Mouse (Mus musculus) neural tube, embryonic 11.5 days (tissue): Measurements from ENCODE around the gene Zdhhc25. TPM values are rescaled to one million over a fixed set of nuclear protein-coding genes. Genes with fewer than 3 reads are reported as not detected.
A peak's percentile ranks its signal among the peaks of the same experiment; 100 is the strongest.

ENCODE experiments used
- ATAC-seq: fragments of 200-750 bp; cut with Nextera tagmentation; 2 replicates; pipeline ENCODE4 v1.8.0; 2017; ENCODE audit warnings: moderate number of reproducible peaks, mild to moderate bottlenecking, moderate TSS enrichment, moderate library complexity; ENCODE audit not compliant: insufficient read depth, low FRiP score, low TSS enrichment
- DNase-seq: peaks from one replicate; pipeline ENCODE4 v3.0.0-alpha.2; 2015; ENCODE audit warnings: low spot score
- H3K27ac ChIP-seq: fragments of 300-500 bp; sonication (generic); 2 replicates; pipeline ENCODE4 v1.5.1; 2014; ENCODE audit warnings: low read depth, mild to moderate bottlenecking, low read length
- H3K27me3 ChIP-seq: fragments of 300-500 bp; sonication (generic); 2 replicates; pipeline ENCODE4 v1.6.1; 2014; ENCODE audit warnings: mild to moderate bottlenecking, low read length, mixed read lengths; ENCODE audit not compliant: control insufficient read depth, insufficient read depth
- H3K36me3 ChIP-seq: fragments of 300-500 bp; sonication (generic); 2 replicates; pipeline ENCODE4 v1.6.1; 2014; ENCODE audit warnings: mild to moderate bottlenecking, low read length, moderate library complexity, mixed read lengths; ENCODE audit not compliant: control insufficient read depth, insufficient read depth
- H3K4me1 ChIP-seq: fragments of 300-500 bp; sonication (generic); 2 replicates; pipeline ENCODE4 v1.6.1; 2014; ENCODE audit warnings: low read length, mixed read lengths; ENCODE audit not compliant: control insufficient read depth, insufficient read depth
- H3K4me2 ChIP-seq: fragments of 300-500 bp; sonication (generic); 2 replicates; pipeline ENCODE4 v1.6.1; 2014; ENCODE audit warnings: low read depth, mild to moderate bottlenecking, moderate library complexity
- H3K4me3 ChIP-seq: fragments of 300-500 bp; sonication (generic); 2 replicates; pipeline ENCODE4 v1.5.1; 2014; ENCODE audit warnings: low read depth, low read length
- H3K9ac ChIP-seq: fragments of 300-500 bp; sonication (generic); 2 replicates; pipeline ENCODE4 v1.6.1; 2014; ENCODE audit warnings: mild to moderate bottlenecking, low read length
- H3K9me3 ChIP-seq: fragments of 300-500 bp; sonication (generic); 2 replicates; pipeline ENCODE4 v1.6.1; 2016; ENCODE audit warnings: low read length; ENCODE audit not compliant: control insufficient read depth
- WGBS: fragments of 180-500 bp; shearing (Covaris S2); extraction: QIAGEN DNeasy Blood & Tissue Kit; methylation state at CpG from one replicate; pipeline ENCODE4 v1.1.7; 2014; 5-methylcytosine and 5-hydroxymethylcytosine counted together
- polyA plus RNA-seq: library from polyadenylated mRNA; unstranded; fragments of >200 nt; fragmentation: Nextera tagmentation; extraction: Ambion mirVana; gene quantifications from 2 replicates; pipeline ENCODE4 v1.2.1, GENCODE M21; 2014

The Zdhhc25 gene
- polyA plus RNA-seq, 1 experiment from 2014 or later, result not detected

GRCm38 (mm10) chr15:88602496-88602895 lies 2.4 kb downstream of the Zdhhc25 start:
- ATAC-seq (no peak), DNase-seq (no peak)
- WGBS, result 90% methylated on average over 3 of the region's 3 CpGs
- Histone ChIP-seq H3K9me3 (no peaks in the 10 kb centered on the region), H3K27ac (no peak overlapping the region), H3K36me3 (no peaks in the 10 kb centered on the region), H3K9ac (no peak overlapping the region), H3K4me1 (no peaks in the 10 kb centered on the region), H3K4me2 (no peak overlapping the region), H3K4me3 (no peak overlapping the region), H3K27me3 (no peaks in the 10 kb centered on the region)

- no peak for ATAC-seq
- WGBS, result 76% methylated on average over 9 of the region's 9 CpGs
- H3K27ac ChIP-seq, result no peak overlapping the region
- no peak for DNase-seq
- no peaks in the 10 kb centered on the region for H3K9me3 ChIP-seq
- H3K27me3 ChIP-seq, result no peaks in the 10 kb centered on the region
- H3K9ac ChIP-seq, result no peak overlapping the region
- H3K36me3 ChIP-seq, result no peaks in the 10 kb centered on the region
- no peaks in the 10 kb centered on the region for H3K4me1 ChIP-seq
- H3K4me3 ChIP-seq, result no peak overlapping the region
- H3K4me2 ChIP-seq, result no peak overlapping the region
Measured at GRCm38 (mm10) chr15:88603091-88603732, 3.1 kb downstream of the Zdhhc25 start.

DNA sequence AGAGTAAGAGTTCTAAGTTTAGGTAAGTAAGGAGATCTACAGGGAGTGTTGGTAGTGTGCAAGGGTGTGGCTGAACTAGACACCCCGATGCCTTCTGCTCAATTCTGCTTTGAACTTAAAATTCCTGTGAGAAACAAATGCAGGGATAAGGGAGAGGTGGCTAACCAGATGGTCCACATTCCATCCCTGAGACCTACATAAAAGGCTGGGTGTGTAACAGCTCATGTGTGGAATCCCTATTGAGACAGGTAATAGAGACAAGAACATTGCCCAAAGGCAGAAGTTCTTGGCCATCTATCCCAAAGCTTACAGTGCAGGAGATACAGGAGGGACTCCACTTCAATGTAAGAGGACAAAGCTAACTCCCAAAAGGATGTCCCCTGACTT lies 3.6 kb downstream of the Zdhhc25 start:
- Histone ChIP-seq H3K9me3 (no peaks in the 10 kb centered on the region), H3K4me2 (no peak overlapping the region), H3K27ac (no peak overlapping the region), H3K27me3 (no peaks in the 10 kb centered on the region), H3K4me1 (no peaks in the 10 kb centered on the region), H3K9ac (no peak overlapping the region), H3K4me3 (no peak overlapping the region), H3K36me3 (no peaks in the 10 kb centered on the region)
- DNase-seq (no peak), ATAC-seq (no peak)
- 78% methylated on average over 1 of the region's 1 CpGs for WGBS

- Histone ChIP-seq H3K27ac (no peak overlapping the region), H3K4me3 (no peak overlapping the region), H3K4me1 (no peaks in the 10 kb centered on the region), H3K36me3 (no peaks in the 10 kb centered on the region), H3K9ac (no peak overlapping the region), H3K9me3 (no peaks in the 10 kb centered on the region), H3K27me3 (no peaks in the 10 kb centered on the region), H3K4me2 (no peak overlapping the region)
- ATAC-seq (no peak), DNase-seq (no peak)
- 84% methylated on average over 17 of the region's 17 CpGs for WGBS
Measured at GRCm38 (mm10) chr15:88604669-88605414, 4.7 kb downstream of the Zdhhc25 start.

DNA sequence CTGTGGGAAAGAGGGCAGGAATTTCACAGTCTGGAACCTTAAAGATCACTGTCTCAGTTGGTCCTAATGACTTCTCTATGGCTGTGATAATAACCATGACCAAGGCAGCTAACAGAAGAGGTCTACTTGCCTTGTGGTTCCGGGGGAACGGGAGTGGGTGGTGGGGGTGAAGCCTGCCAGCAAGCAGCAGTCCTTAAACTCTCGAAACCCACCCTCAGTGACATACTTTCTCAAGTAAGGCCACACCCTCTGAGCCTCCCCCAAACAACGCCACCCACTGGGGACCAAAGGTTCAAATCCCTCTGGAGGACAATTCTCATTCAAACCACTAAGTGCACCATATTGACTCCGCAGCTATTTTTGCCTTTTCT lies 5.3 kb downstream of the Zdhhc25 start:
- DNase-seq (no peak), ATAC-seq (no peak)
- no peak overlapping the region for H3K9ac ChIP-seq
- H3K4me1 ChIP-seq, result no peaks in the 10 kb centered on the region
- WGBS, result 75% methylated on average over 5 of the region's 5 CpGs
- H3K4me3 ChIP-seq, result no peak overlapping the region
- H3K4me2 ChIP-seq, result no peak overlapping the region
- no peaks in the 10 kb centered on the region for H3K36me3 ChIP-seq
- no peaks in the 10 kb centered on the region for H3K27me3 ChIP-seq
- H3K27ac ChIP-seq, result no peak overlapping the region
- H3K9me3 ChIP-seq, result no peaks in the 10 kb centered on the region

DNA sequence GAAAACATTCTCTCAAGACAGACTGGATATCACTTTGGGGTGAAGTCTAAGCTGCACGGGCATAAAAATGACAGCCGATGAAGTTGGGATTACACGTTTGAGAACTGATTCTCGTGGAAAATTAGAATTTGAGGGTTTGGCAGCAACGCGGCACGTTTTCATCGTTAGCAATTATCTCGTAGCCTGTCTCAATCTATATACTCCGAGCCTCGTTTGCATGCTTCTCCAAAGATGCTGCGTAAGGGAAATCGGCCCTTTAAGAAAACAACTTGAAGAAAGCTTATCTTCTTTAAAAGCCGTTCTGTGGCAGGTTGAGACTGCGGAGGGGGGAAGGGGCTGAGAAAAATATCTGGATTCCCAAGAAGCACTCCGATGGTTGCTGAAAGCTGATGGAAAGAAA lies 17.0 kb downstream of the Zdhhc25 start:
- Histone ChIP-seq H3K4me3 (no peak overlapping the region), H3K27ac (no peak overlapping the region), H3K9me3 (no peaks in the 10 kb centered on the region), H3K36me3 (no peaks in the 10 kb centered on the region), H3K4me1 (no peaks in the 10 kb centered on the region), H3K9ac (no peak overlapping the region), H3K27me3 (no peaks in the 10 kb centered on the region), H3K4me2 (no peak overlapping the region)
- WGBS, result 90% methylated on average over 16 of the region's 16 CpGs
- DNase-seq (no peak), ATAC-seq (no peak)

GRCm38 (mm10) chr15:88618008-88618773 lies 18.1 kb downstream of the Zdhhc25 start:
- Histone ChIP-seq H3K27ac (no peak overlapping the region), H3K36me3 (no peaks in the 10 kb centered on the region), H3K4me3 (no peak overlapping the region), H3K27me3 (no peaks in the 10 kb centered on the region), H3K9ac (no peak overlapping the region), H3K4me2 (no peak overlapping the region), H3K9me3 (no peaks in the 10 kb centered on the region), H3K4me1 (no peaks in the 10 kb centered on the region)
- WGBS, result 68% methylated on average over 17 of the region's 17 CpGs
- peak; percentile 45 for DNase-seq
- no peak for ATAC-seq

DNA sequence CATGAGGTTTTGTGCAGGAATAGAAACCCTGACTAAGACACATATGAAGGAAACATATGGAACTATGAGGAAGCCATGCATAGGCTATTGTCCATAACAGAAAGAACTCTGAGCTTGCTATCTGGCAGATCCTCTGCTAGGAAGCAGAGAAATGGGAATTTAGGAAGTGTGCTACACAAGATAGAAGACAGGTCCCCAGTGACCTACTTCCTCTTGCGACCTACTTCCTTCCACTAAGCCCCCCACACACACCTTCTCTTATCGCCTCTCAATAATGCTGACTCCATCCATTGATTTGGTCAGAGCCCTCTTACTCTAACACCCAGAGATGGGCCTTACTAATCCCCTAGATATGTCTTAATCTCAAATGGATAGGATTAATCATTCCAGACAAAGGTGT lies 19.9 kb downstream of the Zdhhc25 start:
- DNase-seq (no peak), ATAC-seq (no peak)
- Histone ChIP-seq H3K36me3 (no peaks in the 10 kb centered on the region), H3K4me2 (no peak overlapping the region), H3K9me3 (no peaks in the 10 kb centered on the region), H3K4me1 (no peaks in the 10 kb centered on the region), H3K27ac (no peak overlapping the region), H3K4me3 (no peak overlapping the region), H3K9ac (no peak overlapping the region), H3K27me3 (no peaks in the 10 kb centered on the region)
- 75% methylated on average over 2 of the region's 2 CpGs for WGBS
